Mouse (Mus musculus) kidney, postnatal 25 days (tissue): ENCODE measurements around the gene Hsd3b7.
"Not testable (repeated sequence)": the region's sequence is repeated elsewhere in the genome, so short reads cannot be mapped to it uniquely, and the experiment has no call there.

Source experiments
- DNase-seq, 2 experiments: peaks; one replicate each; pipeline ENCODE4 v3.0.0; 2021; ENCODE audit warnings: mixed read lengths in 2 of 2

Gene Hsd3b7

GRCm38 (mm10) chr7:127817776-127818175, 17.4 kb downstream of the Hsd3b7 start:
- no peak for DNase-seq

- no peak for DNase-seq
Observed at GRCm38 (mm10) chr7:127820836-127821509, 20.6 kb downstream of the Hsd3b7 start.

GRCm38 (mm10) chr7:127822494-127822893, 22.1 kb downstream of the Hsd3b7 start:
- DNase-seq: no peak

- DNase-seq: no peak
Observed at GRCm38 (mm10) chr7:127823236-127824171, 23.1 kb downstream of the Hsd3b7 start.

- no peak for DNase-seq
Observed at GRCm38 (mm10) chr7:127824176-127824871, 23.9 kb downstream of the Hsd3b7 start, which contains the start of the genes Stx4a and Stx1b. Gene Stx4a, plus strand, starts transcription at chr7:127824294. Gene Stx1b, minus strand, starts transcription at chr7:127824549.

- DNase-seq: no peak
Observed at GRCm38 (mm10) chr7:127835550-127835949, 35.1 kb downstream of the Hsd3b7 start.

GRCm38 (mm10) chr7:127837473-127837872, 37.1 kb downstream of the Hsd3b7 start:
- no peak for DNase-seq

GRCm38 (mm10) chr7:127837878-127838277, 37.5 kb downstream of the Hsd3b7 start:
- not testable (repeated sequence) for DNase-seq

- DNase-seq: not testable (repeated sequence)
Observed at GRCm38 (mm10) chr7:127840031-127840430, 39.6 kb downstream of the Hsd3b7 start.

GRCm38 (mm10) chr7:127840886-127841285, 40.5 kb downstream of the Hsd3b7 start:
- peak; percentile 31 to 66 for DNase-seq

- peak; percentile 92 to 97 for DNase-seq
Observed at GRCm38 (mm10) chr7:127841340-127842000, 41.1 kb downstream of the Hsd3b7 start.

GRCm38 (mm10) chr7:127842001-127842718, 41.8 kb downstream of the Hsd3b7 start:
- DNase-seq: peak; percentile 90 to 94

- no peak for DNase-seq
Observed at GRCm38 (mm10) chr7:127849973-127850875, 49.8 kb downstream of the Hsd3b7 start.

- DNase-seq: no peak
Observed at GRCm38 (mm10) chr7:127850906-127851305, 50.5 kb downstream of the Hsd3b7 start.
